Mouse (Mus musculus) layer of hippocampus, adult 9-11 months (tissue): ENCODE measurements around the gene Man1b1.

Experiments
- DNase-seq: peaks from one replicate; pipeline ENCODE4 v3.0.0; 2022

Man1b1 gene

DNA sequence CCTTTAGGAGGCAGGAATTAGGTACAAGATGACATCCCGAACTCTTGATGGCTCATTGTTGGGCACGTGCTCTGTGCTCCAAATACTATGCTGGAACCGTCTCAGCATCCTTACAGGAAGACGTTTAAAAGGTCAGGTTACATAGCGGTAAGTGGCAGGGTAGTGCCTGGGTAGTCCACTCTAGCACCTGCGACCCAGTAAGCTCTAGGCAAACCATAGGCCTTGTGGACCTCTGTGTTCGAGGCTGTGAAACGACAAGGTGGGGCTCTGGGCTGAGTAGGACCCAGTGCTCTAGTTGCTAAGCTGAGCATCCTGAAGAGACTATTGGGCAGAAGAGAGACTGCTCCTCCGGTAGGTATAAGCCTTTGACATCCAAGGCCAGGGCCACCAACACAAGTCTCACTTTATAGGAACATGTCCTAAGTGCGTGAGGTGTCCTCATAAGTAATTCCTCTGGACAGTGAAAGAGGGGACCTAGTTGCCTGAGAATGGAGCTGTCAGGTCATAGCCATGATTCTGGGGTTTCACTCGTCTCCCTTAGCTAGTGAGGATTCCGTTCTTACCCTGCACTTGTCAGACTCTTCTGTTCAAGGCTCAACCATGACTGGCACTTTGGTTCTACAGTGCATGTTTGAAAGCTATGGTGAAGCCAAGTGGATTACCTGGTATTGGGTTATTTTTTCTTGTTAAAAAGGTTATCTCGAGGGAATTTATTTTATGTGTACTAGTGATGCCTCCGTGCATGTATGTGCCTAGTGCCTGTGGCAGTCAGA, 26.4 kb upstream of the Man1b1 start:
- no peak for DNase-seq

- no peak for DNase-seq
These were observed 22.0 kb upstream of the Man1b1 start for GRCm38 (mm10) chr2:25310180-25310579.

GRCm38 (mm10) chr2:25310969-25311368, 21.2 kb upstream of the Man1b1 start:
- no peak for DNase-seq

GRCm38 (mm10) chr2:25311491-25311891, 20.6 kb upstream of the Man1b1 start:
- no peak for DNase-seq

GRCm38 (mm10) chr2:25318119-25318966, 13.8 kb upstream of the Man1b1 start:
- peak; percentile 67 for DNase-seq

DNA sequence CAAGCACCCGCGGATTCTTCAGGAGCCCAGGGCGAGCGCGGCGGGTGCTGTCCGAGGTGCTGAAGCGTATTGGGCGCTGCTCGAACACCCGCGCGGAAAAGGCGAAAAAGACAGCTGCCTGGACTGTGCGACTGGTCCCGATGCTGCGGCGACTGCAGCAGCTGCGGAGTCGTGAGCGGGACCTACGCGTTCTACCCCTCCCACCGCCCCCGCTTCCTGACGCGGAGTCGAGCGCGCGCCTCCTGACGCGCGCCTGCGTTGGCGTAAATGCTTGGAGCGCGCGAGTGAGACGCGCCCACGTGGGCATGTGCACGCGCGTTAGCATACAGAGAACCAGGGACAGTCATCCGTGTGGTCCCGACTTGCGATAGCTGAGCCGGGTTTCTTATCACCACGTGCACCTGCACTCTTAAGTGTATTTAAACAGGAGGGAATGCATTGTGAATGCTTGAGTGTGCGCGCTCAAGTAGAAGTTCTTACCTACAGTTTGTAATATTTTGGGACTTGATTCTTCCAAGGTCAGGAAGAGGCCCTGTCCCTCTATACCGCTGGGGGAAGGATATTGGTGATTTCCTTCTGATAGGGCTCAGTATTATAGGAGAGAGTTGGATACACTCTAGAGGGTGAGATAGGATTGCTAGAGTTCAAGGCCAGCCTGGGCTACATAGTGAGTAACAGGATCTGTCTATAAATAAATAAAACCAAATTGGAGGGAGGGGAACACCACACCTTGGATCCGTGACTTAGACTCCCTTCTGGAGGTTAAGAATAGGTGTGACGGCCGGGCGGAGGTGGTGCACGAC, 13.0 kb upstream of the Man1b1 start, which contains the start of gene Grin1:
Gene Grin1, minus strand, starts transcription at position 217 of the 803 bp plus-strand sequence.
- DNase-seq: peak; percentile 93

- no peak for DNase-seq
These were observed 12.1 kb upstream of the Man1b1 start for GRCm38 (mm10) chr2:25320084-25320483.

DNA sequence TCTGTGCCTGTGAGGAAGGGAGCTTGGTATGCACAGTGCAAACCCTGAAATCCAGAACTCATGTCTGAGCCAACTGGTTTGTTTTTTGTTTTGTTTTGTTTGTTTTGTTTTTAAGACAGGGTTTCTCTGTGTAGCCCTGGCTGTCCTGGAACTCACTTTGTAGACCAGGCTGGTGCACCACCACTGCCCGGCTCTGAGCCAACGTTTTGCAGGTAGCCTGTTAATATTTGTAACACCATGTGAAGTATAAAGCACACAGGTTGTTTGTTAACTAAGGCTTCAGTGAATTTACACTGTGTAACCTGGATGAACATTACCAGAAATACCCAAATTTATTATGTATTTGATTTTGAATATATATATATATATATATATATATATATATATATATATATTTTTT, 6.1 kb upstream of the Man1b1 start:
- DNase-seq: no peak

GRCm38 (mm10) chr2:25328440-25328839, 3.7 kb upstream of the Man1b1 start:
- DNase-seq: no peak

- DNase-seq: no peak
These were observed 668 bp upstream of the Man1b1 start for GRCm38 (mm10) chr2:25331470-25331869.

GRCm38 (mm10) chr2:25333569-25333968, 1.4 kb downstream of the Man1b1 start:
- no peak for DNase-seq

GRCm38 (mm10) chr2:25338303-25338702, 6.2 kb downstream of the Man1b1 start:
- DNase-seq: no peak

GRCm38 (mm10) chr2:25348162-25348561, 16.0 kb downstream of the Man1b1 start:
- DNase-seq: no peak

- DNase-seq: no peak
These were observed 17.4 kb downstream of the Man1b1 start for GRCm38 (mm10) chr2:25349499-25349898.

- no peak for DNase-seq
These were observed 18.6 kb downstream of the Man1b1 start for GRCm38 (mm10) chr2:25350701-25351100.

- no peak for DNase-seq
These were observed 22.1 kb downstream of the Man1b1 start for GRCm38 (mm10) chr2:25354211-25354610.

GRCm38 (mm10) chr2:25355419-25356066, 23.4 kb downstream of the Man1b1 start:
- DNase-seq: no peak

GRCm38 (mm10) chr2:25356208-25357079, 24.3 kb downstream of the Man1b1 start, which contains the start of gene Dpp7:
Dpp7 (minus strand) TSS chr2:25356359.
- peak; percentile 84 for DNase-seq

- DNase-seq: no peak
These were observed 27.7 kb downstream of the Man1b1 start for GRCm38 (mm10) chr2:25359848-25360247.

DNA sequence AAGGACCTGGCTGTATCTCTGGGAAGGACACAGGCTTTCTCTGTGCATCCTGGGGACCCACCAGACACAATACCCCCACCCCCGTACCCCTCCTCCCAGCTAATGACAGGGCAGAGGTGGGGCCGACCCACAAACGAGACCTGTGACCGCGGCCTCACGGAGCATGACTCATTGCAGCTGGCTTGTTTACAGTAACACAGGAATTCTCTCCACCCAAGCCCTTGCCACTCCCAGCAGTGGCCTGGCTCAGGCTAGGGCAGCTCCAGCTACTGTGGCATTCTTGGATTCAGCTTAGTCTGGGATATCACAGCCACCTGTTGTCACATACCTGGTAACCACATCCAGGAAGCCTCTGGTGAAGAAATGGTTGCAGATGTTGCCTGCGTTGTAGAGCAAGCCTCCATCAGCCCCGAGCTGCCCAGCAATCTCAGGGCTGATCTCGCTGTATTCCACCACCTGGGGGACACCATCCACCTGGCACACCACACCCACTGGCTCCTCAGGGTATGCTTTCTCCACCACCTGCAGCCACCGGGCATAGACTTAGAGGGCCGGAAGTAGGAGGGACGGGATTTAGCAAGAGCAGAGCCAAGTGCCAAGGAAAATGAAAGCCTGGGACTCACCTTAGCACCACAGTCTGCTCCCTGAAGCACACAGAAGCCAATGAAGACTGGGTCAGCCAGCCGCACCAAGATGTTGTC, 31.5 kb downstream of the Man1b1 start:
- DNase-seq: no peak

DNA sequence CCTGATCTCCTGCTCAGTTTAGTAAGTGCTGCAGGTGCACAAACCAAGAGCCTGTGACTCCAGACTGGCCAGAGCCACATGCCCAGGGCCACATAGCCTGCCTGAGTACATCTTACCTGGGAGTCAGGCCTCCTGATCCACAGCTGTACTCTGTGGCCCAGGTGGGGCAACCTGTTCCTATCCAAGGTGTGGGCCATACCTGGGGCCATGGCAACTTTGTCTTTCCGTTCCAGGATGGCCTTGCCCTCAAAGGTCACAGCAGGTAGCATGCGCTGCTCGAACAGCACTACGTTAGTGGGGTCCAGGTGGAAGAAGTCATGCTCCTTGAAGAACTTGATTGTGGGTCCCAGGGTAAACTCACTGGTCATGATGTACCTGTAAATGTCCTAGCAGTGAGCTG, 32.2 kb downstream of the Man1b1 start:
- no peak for DNase-seq
